Mouse (Mus musculus) MEL (cell line): Measurements from ENCODE around the gene Fbln1. TPM values are rescaled to one million over a fixed set of nuclear protein-coding genes. Genes with fewer than 3 reads are reported as not detected.

Experiments
- DNase-seq: peaks from one replicate; pipeline ENCODE4 v3.0.0; 2011; ENCODE audit warnings: low read depth, low spot score
- H3K27ac ChIP-seq: 2 replicates; pipeline ENCODE4 v1.5.1; 2012; ENCODE audit warnings: low read depth, mild to moderate bottlenecking, control low read depth, low read length, moderate library complexity; ENCODE audit not compliant: control insufficient read depth
- H3K27me3 ChIP-seq, 2 experiments: fragments of 150-350 bp in 1 of 2; sonication (generic) in 1 of 2; 2 replicates each; pipeline ENCODE4 v1.6.1; 2012; ENCODE audit warnings: low read length in 2 of 2, mild to moderate bottlenecking in 2 of 2, improper control_type of control experiment in 1 of 2, moderate library complexity in 1 of 2; ENCODE audit not compliant: insufficient read depth in 2 of 2, control insufficient read depth in 1 of 2
- H3K36me3 ChIP-seq, 2 experiments: 2 replicates each; pipeline ENCODE4 v1.6.1; 2012 to 2014; ENCODE audit warnings: low read length in 2 of 2, improper control_type of control experiment in 1 of 2, inconsistent platforms in 1 of 2, mild to moderate bottlenecking in 1 of 2; ENCODE audit not compliant: insufficient read depth in 2 of 2, control insufficient read depth in 1 of 2
- H3K4me1 ChIP-seq, 2 experiments: fragments of 150-350 bp in 1 of 2; sonication (generic) in 1 of 2; 2 replicates each; pipeline ENCODE4 v1.6.1; 2012; ENCODE audit warnings: low read length in 2 of 2, improper control_type of control experiment in 1 of 2, mild to moderate bottlenecking in 1 of 2; ENCODE audit not compliant: insufficient read depth in 2 of 2, control insufficient read depth in 1 of 2
- H3K4me3 ChIP-seq, 2 experiments: fragments of 150-350 bp in 1 of 2; sonication (generic) in 1 of 2; 2 replicates each; pipeline ENCODE4 v1.5.1; 2012; ENCODE audit warnings: low read depth in 2 of 2, low read length in 2 of 2, mild to moderate bottlenecking in 2 of 2, moderate library complexity in 2 of 2, control low read depth in 1 of 2, improper control_type of control experiment in 1 of 2; ENCODE audit not compliant: control insufficient read depth in 1 of 2, insufficient read depth in 1 of 2
- H3K79me2 ChIP-seq: 2 replicates; pipeline ENCODE4 v1.6.1; 2012; ENCODE audit warnings: mild to moderate bottlenecking, low read length, moderate library complexity; ENCODE audit not compliant: control insufficient read depth, poor library complexity, insufficient read depth
- H3K9ac ChIP-seq: 2 replicates; pipeline ENCODE4 v1.6.1; 2012; ENCODE audit warnings: low read depth, mild to moderate bottlenecking, control low read depth, low read length, moderate library complexity; ENCODE audit not compliant: control insufficient read depth, poor library complexity, severe bottlenecking
- H3K9me3 ChIP-seq: fragments of 150-350 bp; sonication (generic); replicated peaks from 2 replicates; pipeline ENCODE4 v1.6.1; 2012; ENCODE audit warnings: mild to moderate bottlenecking, low read length, improper control_type of control experiment, moderate library complexity; ENCODE audit not compliant: insufficient read depth
- BHLHE40 ChIP-seq: IDR thresholded peaks from 2 replicates; pipeline ENCODE4 v1.6.1; 2012; ENCODE audit warnings: low read depth, mild to moderate bottlenecking, inconsistent platforms, low read length, improper control_type of control experiment, borderline replicate concordance
- CHD2 ChIP-seq: IDR thresholded peaks from 2 replicates; pipeline ENCODE4 v1.6.1; 2011; ENCODE audit warnings: low read length, improper control_type of control experiment
- CTCF ChIP-seq, 3 experiments: IDR thresholded peaks in 2 of 3; conservative IDR thresholded peaks in 1 of 3; 2 replicates each; pipeline ENCODE4 v1.5.1; 2011 to 2012; ENCODE audit warnings: low read length in 3 of 3, low read depth in 2 of 3, mild to moderate bottlenecking in 2 of 3, improper control_type of control experiment in 1 of 3, inconsistent platforms in 1 of 3, mixed read lengths in 1 of 3, moderate library complexity in 1 of 3; ENCODE audit not compliant: control insufficient read depth in 1 of 3, insufficient read depth in 1 of 3, poor library complexity in 1 of 3, severe bottlenecking in 1 of 3
- E2F4 ChIP-seq: IDR thresholded peaks from 2 replicates; pipeline ENCODE4 v1.6.1; 2011; ENCODE audit warnings: low read depth, low read length, improper control_type of control experiment, borderline replicate concordance
- ETS1 ChIP-seq: IDR thresholded peaks from 2 replicates; pipeline ENCODE4 v1.6.1; 2012; ENCODE audit warnings: low read depth, mild to moderate bottlenecking, inconsistent platforms, low read length, improper control_type of control experiment, moderate library complexity
- GABPA ChIP-seq: IDR thresholded peaks from 2 replicates; pipeline ENCODE4 v1.6.1; 2012; ENCODE audit warnings: low read depth, mild to moderate bottlenecking, inconsistent platforms, low read length, improper control_type of control experiment, moderate library complexity
- GATA1 ChIP-seq: IDR thresholded peaks from 2 replicates; pipeline ENCODE4 v1.6.1; 2011; ENCODE audit warnings: low read depth, low read length, improper control_type of control experiment
- HCFC1 ChIP-seq: IDR thresholded peaks from 2 replicates; pipeline ENCODE4 v1.6.1; 2012; ENCODE audit warnings: low read depth, mild to moderate bottlenecking, inconsistent platforms, low read length, improper control_type of control experiment, moderate library complexity
- KAT2A ChIP-seq: conservative IDR thresholded peaks from 2 replicates; pipeline ENCODE4 v1.6.1; 2012; ENCODE audit warnings: low read depth, low read length, improper control_type of control experiment, inconsistent platforms
- MEF2A ChIP-seq: IDR thresholded peaks from 2 replicates; pipeline ENCODE4 v1.6.1; 2014; ENCODE audit warnings: low read depth, mild to moderate bottlenecking, inconsistent platforms, low read length, improper control_type of control experiment; ENCODE audit not compliant: poor library complexity, insufficient replicate concordance, severe bottlenecking; ENCODE audit errors: extremely low read depth
- MXI1 ChIP-seq: IDR thresholded peaks from 2 replicates; pipeline ENCODE4 v1.6.1; 2011; ENCODE audit warnings: mild to moderate bottlenecking, low read depth, low read length, improper control_type of control experiment
- MYC ChIP-seq: IDR thresholded peaks from 2 replicates; pipeline ENCODE4 v1.6.1; 2011; ENCODE audit warnings: low read depth, mild to moderate bottlenecking, low read length, improper control_type of control experiment, moderate library complexity
- NELFE ChIP-seq: IDR thresholded peaks from 2 replicates; pipeline ENCODE4 v1.6.1; 2011; ENCODE audit warnings: low read depth, low read length, improper control_type of control experiment
- NRF1 ChIP-seq: IDR thresholded peaks from 2 replicates; pipeline ENCODE4 v1.6.1; 2014; ENCODE audit warnings: low read depth, mild to moderate bottlenecking, inconsistent platforms, low read length, improper control_type of control experiment, moderate library complexity; ENCODE audit not compliant: poor library complexity, insufficient read depth, severe bottlenecking
- POLR2AphosphoS2 ChIP-seq: IDR thresholded peaks from 2 replicates; pipeline ENCODE4 v1.6.1; 2011; ENCODE audit warnings: low read length, improper control_type of control experiment
- RCOR1 ChIP-seq: IDR thresholded peaks from 2 replicates; pipeline ENCODE4 v1.6.1; 2012; ENCODE audit warnings: low read depth, mild to moderate bottlenecking, inconsistent platforms, low read length, improper control_type of control experiment
- SIN3A ChIP-seq: IDR thresholded peaks from 2 replicates; pipeline ENCODE4 v1.6.1; 2012; ENCODE audit warnings: low read length, improper control_type of control experiment, inconsistent platforms
- SMC3 ChIP-seq: IDR thresholded peaks from 2 replicates; pipeline ENCODE4 v1.6.1; 2011; ENCODE audit warnings: low read depth, low read length, improper control_type of control experiment
- TAL1 ChIP-seq: IDR thresholded peaks from 2 replicates; pipeline ENCODE4 v1.6.1; 2012; ENCODE audit warnings: mild to moderate bottlenecking, inconsistent platforms, low read length, moderate library complexity, mixed read lengths
- TBP ChIP-seq: IDR thresholded peaks from 2 replicates; pipeline ENCODE4 v1.8.0; 2011; ENCODE audit warnings: low read depth, low read length, improper control_type of control experiment
- UBTF ChIP-seq: IDR thresholded peaks from 2 replicates; pipeline ENCODE4 v1.6.1; 2012; ENCODE audit warnings: low read depth, mild to moderate bottlenecking, inconsistent platforms, low read length, improper control_type of control experiment, moderate library complexity, borderline replicate concordance; ENCODE audit not compliant: insufficient read depth
- USF1 ChIP-seq: IDR thresholded peaks from 2 replicates; pipeline ENCODE4 v1.6.1; 2014; ENCODE audit warnings: low read depth, mild to moderate bottlenecking, inconsistent platforms, low read length, improper control_type of control experiment, moderate library complexity
- ZMIZ1 ChIP-seq: IDR thresholded peaks from 2 replicates; pipeline ENCODE4 v1.6.1; 2012; ENCODE audit warnings: low read depth, mild to moderate bottlenecking, inconsistent platforms, low read length, improper control_type of control experiment, moderate library complexity
- polyA plus RNA-seq, 2 experiments: library from polyadenylated mRNA; stranded (reverse) in 1 of 2; unstranded in 1 of 2; fragments of >175 nt in 1 of 2; fragments of >200 nt in 1 of 2; gene quantifications; 2 replicates each; pipeline versions ENCODE4 v1.2.1 to v1.2.4; 2012; ENCODE audit warnings: low replicate concordance in 2 of 2, low read depth in 1 of 2; ENCODE audit not compliant: insufficient read length in 2 of 2, insufficient read depth in 1 of 2, missing spikeins in 1 of 2
- total RNA-seq: library from RNA; depleted of rRNA; stranded (reverse); fragments of 300-350 nt; gene quantifications from 2 replicates; pipeline ENCODE4 v1.2.3, GENCODE M21; 2012; rRNA removed

Fbln1 gene
- total RNA-seq (not detected in 2 replicates), polyA plus RNA-seq (not detected)

- no peak for DNase-seq
- no peak for TF ChIP-seq BHLHE40
- no peak for TF ChIP-seq MXI1
- no peak for TF ChIP-seq ETS1
- no peak for TF ChIP-seq ZMIZ1
- no peak for TF ChIP-seq NELFE
- TF ChIP-seq GATA1: no peak
- no peak for TF ChIP-seq USF1
- TF ChIP-seq UBTF: no peak
- no peak for TF ChIP-seq MYC
- no peak for TF ChIP-seq SMC3
- TF ChIP-seq POLR2AphosphoS2: no peak
- H3K27me3 ChIP-seq: no peaks in the 10 kb centered on the region
- H3K36me3 ChIP-seq: no peaks in the 10 kb centered on the region
- H3K4me3 ChIP-seq: no peak within 1 kb of the TSS
- no peaks in the 10 kb centered on the region for H3K4me1 ChIP-seq
- no peaks in the 10 kb centered on the region for H3K9me3 ChIP-seq
- H3K27ac ChIP-seq: no peak within 1 kb of the TSS
- no peak within 1 kb of the TSS for H3K9ac ChIP-seq
- no peaks in the 10 kb centered on the region for H3K79me2 ChIP-seq
These were observed at the start of gene Fbln1 for GRCm38 (mm10) chr15:85205792-85206702. TSS of gene Fbln1 (plus strand) at chr15:85205949.

- H3K4me3 ChIP-seq: no peak overlapping the region
- no peak for TF ChIP-seq GABPA
- no peak for TF ChIP-seq KAT2A
- TF ChIP-seq SMC3: no peak
- TF ChIP-seq TBP: no peak
- TF ChIP-seq E2F4: no peak
- TF ChIP-seq MYC: no peak
- no peak for TF ChIP-seq POLR2AphosphoS2
- TF ChIP-seq BHLHE40: no peak
- TF ChIP-seq NELFE: no peak
- TF ChIP-seq NRF1: no peak
- no peak for TF ChIP-seq ZMIZ1
- TF ChIP-seq CTCF (IDR thresholded peaks at IDR 0.05 in 2 of 3, conservative IDR thresholded peaks at IDR 0.05 in 1 of 3; ENCODE audit: control insufficient read depth in 1 of 3, insufficient read depth in 1 of 3, low read depth in 2 of 3, low read length in 3 of 3, poor library complexity in 1 of 3, severe bottlenecking in 1 of 3): no peak
- no peak for TF ChIP-seq HCFC1
- no peak for TF ChIP-seq RCOR1
- TF ChIP-seq GATA1: no peak
- TF ChIP-seq MEF2A: no peak
- no peak for TF ChIP-seq SIN3A
- TF ChIP-seq MXI1: no peak
- TF ChIP-seq CHD2: no peak
- TF ChIP-seq TAL1: no peak
- H3K27me3 ChIP-seq: no peaks in the 10 kb centered on the region
- no peaks in the 10 kb centered on the region for H3K79me2 ChIP-seq
- H3K27ac ChIP-seq: no peak overlapping the region
- no peak for DNase-seq
- no peaks in the 10 kb centered on the region for H3K36me3 ChIP-seq
- H3K9me3 ChIP-seq: no peaks in the 10 kb centered on the region
- no peaks in the 10 kb centered on the region for H3K4me1 ChIP-seq
- H3K9ac ChIP-seq: no peak overlapping the region
These were observed 49.6 kb upstream of the Fbln1 start for GRCm38 (mm10) chr15:85156198-85156597.
